Mouse (Mus musculus): Measurements from ENCODE around the gene Trim44.

DNA sequence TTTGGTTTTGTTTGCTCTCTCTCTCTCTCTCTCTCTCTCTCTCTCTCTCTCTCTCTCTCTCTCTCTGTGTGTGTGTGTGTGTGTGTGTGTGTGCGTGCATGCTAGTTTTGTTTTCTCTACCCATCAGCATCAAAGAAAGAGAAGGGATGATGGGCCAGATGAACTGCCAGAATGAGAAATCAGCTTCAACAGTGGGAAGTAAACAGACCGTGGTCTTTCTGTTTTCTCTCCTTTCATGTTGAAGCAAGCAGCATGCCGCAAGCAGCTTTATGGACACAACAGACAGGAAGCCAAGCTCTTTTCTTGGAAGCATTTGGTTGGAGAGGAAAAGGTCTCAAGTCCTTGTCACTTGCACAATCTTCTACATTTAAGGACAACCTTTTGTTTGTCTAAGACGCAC lies 23.5 kb upstream of the Trim44 start:
- TF ChIP-seq POLR2AphosphoS2 (IDR thresholded peaks at IDR 0.05; ENCODE audit: insufficient read length, low read depth) (no peak), MAX (IDR thresholded peaks at IDR 0.05; ENCODE audit: low read depth) (no peak), TCF3 (IDR thresholded peaks at IDR 0.05; ENCODE audit: insufficient read length, low read depth) (no peak), POLR2A (IDR thresholded peaks at IDR 0.05; ENCODE audit: insufficient read length, low read depth) (no peak), TCF12 (IDR thresholded peaks at IDR 0.05; ENCODE audit: insufficient read depth, poor library complexity, severe bottlenecking) (no peak)
